Mouse (Mus musculus): ENCODE data around the gene Zscan2. TPM values are rescaled to one million over a fixed set of nuclear protein-coding genes. Genes with fewer than 3 reads are reported as not detected.

The Zscan2 gene
- polyA plus RNA-seq, 1 experiment from 2014 or later = 0.26 TPM

DNA sequence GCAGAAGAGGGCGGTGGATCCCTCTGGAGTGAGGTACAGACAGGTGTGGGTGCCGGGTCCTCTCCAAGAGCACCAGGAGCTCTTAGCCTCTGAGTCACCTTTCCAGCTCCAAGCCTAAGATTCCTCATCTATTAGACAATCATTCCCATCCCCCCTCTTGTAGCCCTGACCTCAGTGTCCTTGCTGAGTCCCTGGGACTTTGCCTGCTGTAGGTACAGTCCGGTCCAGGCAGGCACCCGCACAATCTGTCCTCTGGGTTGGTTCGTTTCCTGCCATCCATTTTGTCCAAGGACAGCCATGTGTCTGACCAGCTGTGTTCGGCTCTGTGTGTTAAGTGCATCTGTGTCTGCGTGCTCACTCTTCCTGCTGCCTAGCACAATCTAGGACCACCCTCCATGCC lies 27.9 kb downstream of the Zscan2 start:
- Histone ChIP-seq H3K9ac (no peak overlapping the region), H3K27me3 (no peaks in the 10 kb centered on the region), H3K4me3 (replicated peaks) (no peak overlapping the region), H3K27ac (replicated peaks) (no peak overlapping the region), H3K4me2 (no peak overlapping the region), H3K4me1 (replicated peaks) (peaks cover 12% of the 10 kb centered on the region), H3K36me3 (replicated peaks) (peaks cover 29% of the 10 kb centered on the region), H3K9me3 (replicated peaks) (no peaks in the 10 kb centered on the region)
- WGBS (ENCODE audit: insufficient replicate concordance) = 77% methylated on average over 7 of the region's 7 CpGs
- ATAC-seq (ENCODE audit: insufficient read depth) = no peak

DNA sequence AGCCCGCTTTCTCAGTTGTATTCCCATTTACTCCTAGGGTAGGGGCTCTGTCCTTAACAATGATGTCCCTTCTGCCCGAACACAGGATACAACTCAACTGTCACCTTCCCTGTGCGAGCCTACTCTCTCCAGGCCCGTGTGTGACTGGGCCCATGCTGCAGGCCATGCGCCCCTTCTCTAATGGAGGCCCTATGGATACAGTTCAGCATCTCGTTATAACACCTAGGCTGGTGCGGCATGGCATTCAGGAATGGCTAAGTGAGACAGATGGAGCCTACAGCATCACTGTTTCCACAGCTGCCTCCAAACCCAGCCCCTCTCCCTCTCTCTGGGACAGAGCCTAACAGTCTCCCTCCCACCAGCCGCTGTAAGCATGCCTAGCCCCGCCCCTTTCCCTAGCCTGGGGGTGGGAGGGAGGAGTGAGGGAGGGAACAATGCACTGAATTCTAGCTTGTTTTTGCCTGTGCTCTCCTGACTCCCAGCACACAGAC lies 28.3 kb downstream of the Zscan2 start:
- H3K27me3 ChIP-seq = no peaks in the 10 kb centered on the region
- no peak for ATAC-seq (ENCODE audit: insufficient read depth)
- no peak overlapping the region for H3K27ac ChIP-seq (replicated peaks)
- H3K4me2 ChIP-seq = no peak overlapping the region
- H3K9ac ChIP-seq = no peak overlapping the region
- WGBS (ENCODE audit: insufficient replicate concordance) = 55% methylated on average over 9 of the region's 9 CpGs
- no peak overlapping the region for H3K4me3 ChIP-seq (replicated peaks)
- peaks cover 33% of the 10 kb centered on the region for H3K36me3 ChIP-seq (replicated peaks)
- H3K4me1 ChIP-seq (replicated peaks) = peaks cover 9% of the 10 kb centered on the region
- H3K9me3 ChIP-seq (replicated peaks) = no peaks in the 10 kb centered on the region

DNA sequence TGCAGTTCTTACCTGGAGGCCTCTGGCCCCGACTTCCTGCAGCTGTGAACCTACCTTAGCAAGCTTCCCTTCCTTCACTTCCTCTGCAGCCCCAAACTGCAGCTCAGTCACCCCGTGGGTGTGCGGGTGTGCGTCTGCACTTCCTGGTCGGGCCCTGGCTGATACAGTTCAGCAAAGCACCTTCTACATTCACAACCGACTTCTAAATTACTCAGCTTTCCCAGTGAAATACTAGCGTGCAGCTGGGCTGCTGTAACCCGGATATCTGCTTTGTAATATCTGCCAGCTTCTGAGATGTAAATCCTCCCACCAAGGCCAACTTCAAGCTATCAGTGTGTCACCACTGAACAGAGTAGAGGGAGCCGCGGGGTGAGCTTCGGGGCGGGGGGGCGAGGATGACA lies 29.1 kb downstream of the Zscan2 start:
- Histone ChIP-seq H3K9ac (no peak overlapping the region), H3K27ac (replicated peaks) (peak overlapping the region; percentile 7)
- no peak for ATAC-seq (ENCODE audit: insufficient read depth)

DNA sequence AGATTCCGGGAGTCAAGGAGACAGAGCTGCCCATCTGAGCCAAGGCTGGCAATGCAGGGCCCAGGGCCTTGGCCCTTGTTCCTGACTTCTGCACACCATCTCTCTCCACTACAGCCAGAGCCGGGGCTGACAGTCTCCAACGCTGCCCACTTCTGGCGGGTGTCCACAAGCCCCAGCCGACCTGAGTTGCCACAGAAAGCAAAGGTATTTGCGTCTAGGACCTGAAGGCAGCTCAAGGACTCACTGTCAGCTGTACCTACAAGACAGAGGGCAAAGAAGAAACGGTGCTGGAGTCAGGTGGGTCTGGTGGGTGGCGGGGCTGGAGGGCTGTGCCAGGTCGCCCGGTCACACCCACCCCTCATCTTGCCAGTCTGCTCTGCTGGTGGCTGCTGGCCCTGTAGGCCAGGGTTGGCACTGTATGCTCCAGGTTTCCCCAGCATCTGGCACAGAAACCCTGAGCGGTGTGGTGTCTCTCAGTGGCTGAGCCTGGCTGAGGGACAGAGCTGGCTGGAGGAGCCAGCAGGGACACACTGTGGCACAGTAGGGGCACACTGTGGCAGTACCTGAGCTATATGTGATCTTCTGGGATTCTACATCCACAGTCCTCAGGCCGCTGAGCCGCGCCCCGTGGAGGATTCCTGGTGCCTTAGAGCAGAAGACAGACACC lies 32.5 kb downstream of the Zscan2 start:
- peaks cover 64% of the 10 kb centered on the region for H3K36me3 ChIP-seq (replicated peaks)
- H3K4me1 ChIP-seq (replicated peaks) = peaks cover 9% of the 10 kb centered on the region
- 79% methylated on average over 15 of the region's 15 CpGs for WGBS (ENCODE audit: insufficient replicate concordance)
- no peak overlapping the region for H3K9ac ChIP-seq
- no peaks in the 10 kb centered on the region for H3K27me3 ChIP-seq
- ATAC-seq (ENCODE audit: insufficient read depth) = no peak
- H3K27ac ChIP-seq (replicated peaks) = no peak overlapping the region
- H3K4me3 ChIP-seq (replicated peaks) = no peak overlapping the region
- H3K9me3 ChIP-seq (replicated peaks) = no peaks in the 10 kb centered on the region
- H3K4me2 ChIP-seq = no peak overlapping the region

More for the DNA sequence above, 29.1 kb downstream of the Zscan2 start:
- H3K9me3 ChIP-seq (replicated peaks) = no peaks in the 10 kb centered on the region
- no peak overlapping the region for H3K4me2 ChIP-seq
- H3K4me1 ChIP-seq (replicated peaks) = peaks cover 9% of the 10 kb centered on the region
- no peak overlapping the region for H3K4me3 ChIP-seq (replicated peaks)
- H3K36me3 ChIP-seq (replicated peaks) = peaks cover 41% of the 10 kb centered on the region
- WGBS (ENCODE audit: insufficient replicate concordance) = 40% methylated on average over 13 of the region's 13 CpGs
- H3K27me3 ChIP-seq = no peaks in the 10 kb centered on the region

DNA sequence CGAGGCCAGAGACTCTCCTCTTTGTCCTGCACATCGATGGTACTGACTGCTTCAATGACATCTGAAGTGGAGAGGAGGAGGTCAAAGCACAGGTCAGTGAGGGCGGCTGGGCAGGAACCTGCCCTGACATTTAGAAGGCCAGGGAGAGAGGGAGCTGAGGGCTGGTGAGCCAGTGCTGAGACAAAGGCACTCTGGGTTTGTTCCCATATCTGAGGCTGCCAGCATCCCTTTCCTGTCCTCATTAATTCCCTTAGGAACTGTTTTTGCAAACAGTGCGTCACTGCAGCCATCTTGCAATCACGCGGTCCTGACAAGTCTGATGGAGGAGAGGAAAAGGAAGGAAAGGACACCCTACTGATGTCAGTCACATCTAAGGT lies 33.0 kb downstream of the Zscan2 start:
- WGBS (ENCODE audit: insufficient replicate concordance) = 76% methylated on average over 6 of the region's 6 CpGs
- Histone ChIP-seq H3K4me2 (no peak overlapping the region), H3K27ac (replicated peaks) (no peak overlapping the region), H3K9ac (no peak overlapping the region), H3K27me3 (no peaks in the 10 kb centered on the region), H3K36me3 (replicated peaks) (peaks cover 69% of the 10 kb centered on the region), H3K4me3 (replicated peaks) (no peak overlapping the region), H3K9me3 (replicated peaks) (no peaks in the 10 kb centered on the region), H3K4me1 (replicated peaks) (peaks cover 9% of the 10 kb centered on the region)
- no peak for ATAC-seq (ENCODE audit: insufficient read depth)

DNA sequence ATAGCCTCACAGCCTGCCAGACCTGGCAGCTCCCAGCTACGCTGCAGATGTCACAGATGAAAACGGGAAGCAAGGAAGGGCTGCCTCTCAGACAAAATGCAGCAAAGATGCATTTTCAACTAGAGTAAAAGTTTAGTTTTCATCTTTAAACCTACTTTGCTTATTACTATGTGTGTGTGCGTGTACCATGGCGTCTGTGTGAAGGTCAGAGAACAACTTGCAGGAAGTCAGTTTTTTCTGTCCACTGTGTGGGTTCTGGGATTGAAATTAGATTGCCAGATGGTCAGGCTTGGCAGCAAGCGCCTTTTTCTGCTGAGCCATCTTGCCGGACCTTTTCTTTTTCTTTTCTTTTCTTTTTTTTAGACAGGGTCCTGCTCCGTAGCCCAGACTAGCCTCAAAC lies 33.5 kb downstream of the Zscan2 start:
- Histone ChIP-seq H3K9me3 (replicated peaks) (no peaks in the 10 kb centered on the region), H3K9ac (no peak overlapping the region), H3K4me2 (no peak overlapping the region), H3K4me1 (replicated peaks) (peaks cover 6% of the 10 kb centered on the region), H3K36me3 (replicated peaks) (peaks cover 73% of the 10 kb centered on the region), H3K27me3 (no peaks in the 10 kb centered on the region), H3K4me3 (replicated peaks) (no peak overlapping the region), H3K27ac (replicated peaks) (no peak overlapping the region)
- 70% methylated on average over 7 of the region's 7 CpGs for WGBS (ENCODE audit: insufficient replicate concordance)
- ATAC-seq (ENCODE audit: insufficient read depth) = no peak

DNA sequence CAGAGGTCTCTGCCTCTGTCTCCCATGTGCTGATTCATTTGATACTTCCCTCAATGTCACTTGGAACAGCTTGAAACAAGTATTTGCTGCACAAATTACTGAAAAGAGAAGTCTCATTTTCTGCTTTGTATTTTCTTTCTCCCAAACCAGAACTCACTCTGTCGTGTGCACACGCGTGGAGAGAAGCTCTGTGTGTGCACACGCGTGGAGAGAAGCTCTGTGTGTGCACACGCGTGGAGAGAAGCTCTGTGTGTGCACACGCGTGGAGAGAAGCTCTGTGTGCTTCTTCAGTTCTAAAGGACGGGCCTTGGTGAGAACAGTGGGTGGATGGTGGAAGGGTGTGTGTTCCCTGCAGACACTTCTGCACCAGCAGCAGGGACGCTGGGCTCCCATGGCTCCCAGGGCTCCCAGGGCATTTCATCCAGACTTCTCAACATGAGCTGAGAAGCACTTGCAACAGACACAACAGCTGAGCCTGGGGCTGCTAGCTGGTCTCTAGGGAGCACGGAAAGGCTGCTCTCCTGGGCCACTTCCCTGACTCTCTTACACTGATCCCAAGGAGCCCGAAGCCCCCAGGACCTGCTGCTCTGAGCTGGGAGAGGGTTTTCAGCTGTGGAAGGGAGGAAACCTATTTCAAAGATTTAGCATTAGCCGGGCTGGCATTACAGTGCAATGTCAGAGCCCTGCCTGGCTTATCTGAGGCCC lies 34.2 kb downstream of the Zscan2 start:
- WGBS (ENCODE audit: insufficient replicate concordance) = 85% methylated on average over 14 of the region's 14 CpGs
- Histone ChIP-seq H3K27me3 (no peaks in the 10 kb centered on the region), H3K9ac (no peak overlapping the region), H3K4me2 (no peak overlapping the region), H3K4me3 (replicated peaks) (no peak overlapping the region), H3K9me3 (replicated peaks) (no peaks in the 10 kb centered on the region), H3K36me3 (replicated peaks) (peaks cover 73% of the 10 kb centered on the region), H3K27ac (replicated peaks) (no peak overlapping the region), H3K4me1 (replicated peaks) (peaks cover 6% of the 10 kb centered on the region)
- ATAC-seq (ENCODE audit: insufficient read depth) = no peak

DNA sequence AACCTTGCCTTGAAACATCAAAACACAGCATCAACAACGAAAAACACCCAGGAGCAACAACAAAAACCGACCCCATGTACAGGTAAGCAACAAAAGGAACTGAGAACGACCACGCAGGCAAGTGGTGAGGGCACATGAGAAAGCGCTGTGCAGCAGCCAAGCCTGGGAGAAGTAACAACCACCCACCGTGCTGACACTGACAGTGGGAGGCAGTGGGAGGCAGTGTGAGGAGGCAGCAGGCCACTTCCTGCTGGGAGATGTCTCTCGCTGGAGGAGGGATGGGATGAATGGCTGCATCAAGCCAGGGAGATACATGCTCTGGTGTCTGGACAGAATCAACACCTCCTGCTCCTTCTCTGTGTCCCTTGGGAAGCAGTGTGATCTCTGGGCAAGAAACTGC lies 36.4 kb downstream of the Zscan2 start:
- Histone ChIP-seq H3K27ac (replicated peaks) (no peak overlapping the region), H3K9ac (no peak overlapping the region), H3K4me3 (replicated peaks) (no peak overlapping the region), H3K4me1 (replicated peaks) (peaks cover 25% of the 10 kb centered on the region), H3K9me3 (replicated peaks) (no peaks in the 10 kb centered on the region), H3K27me3 (no peaks in the 10 kb centered on the region), H3K4me2 (no peak overlapping the region), H3K36me3 (replicated peaks) (peaks cover 58% of the 10 kb centered on the region)
- 75% methylated on average over 7 of the region's 7 CpGs for WGBS (ENCODE audit: insufficient replicate concordance)
- no peak for ATAC-seq (ENCODE audit: insufficient read depth)

DNA sequence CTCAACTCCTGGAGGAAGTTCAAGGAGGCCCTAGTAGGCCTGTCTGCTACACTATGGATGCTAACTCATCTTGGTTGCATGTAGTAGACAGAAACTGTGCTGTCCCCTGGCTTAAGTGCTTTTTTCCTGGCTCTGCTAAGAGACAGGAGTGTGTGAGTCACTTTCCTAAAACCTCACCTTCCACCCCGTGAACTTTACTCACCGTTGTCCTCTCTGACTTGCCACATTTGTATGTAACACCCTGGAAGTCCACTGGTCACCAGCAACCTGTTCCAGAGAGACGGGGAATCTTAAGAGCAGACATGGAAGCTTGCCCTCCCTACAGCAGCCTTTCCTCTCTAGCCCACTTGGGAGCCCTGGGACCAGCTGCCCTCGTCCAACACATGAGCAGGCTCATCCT lies 37.0 kb downstream of the Zscan2 start:
- Histone ChIP-seq H3K36me3 (replicated peaks) (peaks cover 53% of the 10 kb centered on the region), H3K9ac (no peak overlapping the region), H3K4me1 (replicated peaks) (peaks cover 28% of the 10 kb centered on the region), H3K9me3 (replicated peaks) (no peaks in the 10 kb centered on the region), H3K4me2 (no peak overlapping the region), H3K27me3 (no peaks in the 10 kb centered on the region), H3K27ac (replicated peaks) (no peak overlapping the region), H3K4me3 (replicated peaks) (no peak overlapping the region)
- WGBS (ENCODE audit: insufficient replicate concordance) = 74% methylated on average over 4 of the region's 4 CpGs
- no peak for ATAC-seq (ENCODE audit: insufficient read depth)

DNA sequence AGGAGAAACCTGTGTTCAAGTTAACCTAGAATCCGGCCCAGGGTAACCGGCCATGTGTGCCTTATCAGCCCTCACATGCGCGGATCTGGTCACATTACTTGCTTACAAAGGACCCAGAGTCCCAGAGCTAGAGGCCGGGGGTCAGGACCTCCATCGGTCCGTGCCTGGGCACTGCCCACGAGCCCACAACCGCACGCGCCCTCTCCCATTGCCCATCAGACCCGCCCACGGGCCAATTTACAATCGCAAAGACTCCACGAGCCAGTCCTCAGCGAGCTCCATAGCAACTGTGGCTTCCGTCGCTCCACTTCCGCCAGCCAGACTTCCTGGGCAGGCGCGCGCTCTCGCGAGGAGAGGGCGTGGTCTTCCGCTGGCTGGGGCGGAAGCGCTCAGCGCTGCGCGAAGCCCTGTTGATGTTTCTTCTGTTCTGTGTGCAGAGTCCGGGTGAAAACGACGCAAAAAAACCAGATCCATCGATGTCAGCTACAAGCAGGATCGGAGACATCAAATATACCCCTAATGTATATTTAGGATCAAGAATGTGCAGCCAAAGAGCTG lies 40.3 kb downstream of the Zscan2 start, which contains the start of gene Wdr73:
Gene Wdr73, minus strand, starts transcription at position 326 of the 558 bp plus-strand sequence.
- peak within 1 kb of the TSS; percentile 74 for H3K9ac ChIP-seq
- peak within 1 kb of the TSS; percentile 88 for H3K27ac ChIP-seq (replicated peaks)
- H3K9me3 ChIP-seq (replicated peaks) = no peaks in the 10 kb centered on the region
- H3K4me1 ChIP-seq (replicated peaks) = peaks cover 44% of the 10 kb centered on the region
- WGBS (ENCODE audit: insufficient replicate concordance) = under 1% methylated on average over 36 of the region's 36 CpGs
- H3K4me3 ChIP-seq (replicated peaks) = peak within 1 kb of the TSS; percentile 88
- no peaks in the 10 kb centered on the region; the same call in 1 of the 2 replicates for H3K27me3 ChIP-seq
- peak; percentile 92 for ATAC-seq (ENCODE audit: insufficient read depth)
- peaks cover 28% of the 10 kb centered on the region for H3K36me3 ChIP-seq (replicated peaks)
- peak within 1 kb of the TSS; percentile 91 for H3K4me2 ChIP-seq

DNA sequence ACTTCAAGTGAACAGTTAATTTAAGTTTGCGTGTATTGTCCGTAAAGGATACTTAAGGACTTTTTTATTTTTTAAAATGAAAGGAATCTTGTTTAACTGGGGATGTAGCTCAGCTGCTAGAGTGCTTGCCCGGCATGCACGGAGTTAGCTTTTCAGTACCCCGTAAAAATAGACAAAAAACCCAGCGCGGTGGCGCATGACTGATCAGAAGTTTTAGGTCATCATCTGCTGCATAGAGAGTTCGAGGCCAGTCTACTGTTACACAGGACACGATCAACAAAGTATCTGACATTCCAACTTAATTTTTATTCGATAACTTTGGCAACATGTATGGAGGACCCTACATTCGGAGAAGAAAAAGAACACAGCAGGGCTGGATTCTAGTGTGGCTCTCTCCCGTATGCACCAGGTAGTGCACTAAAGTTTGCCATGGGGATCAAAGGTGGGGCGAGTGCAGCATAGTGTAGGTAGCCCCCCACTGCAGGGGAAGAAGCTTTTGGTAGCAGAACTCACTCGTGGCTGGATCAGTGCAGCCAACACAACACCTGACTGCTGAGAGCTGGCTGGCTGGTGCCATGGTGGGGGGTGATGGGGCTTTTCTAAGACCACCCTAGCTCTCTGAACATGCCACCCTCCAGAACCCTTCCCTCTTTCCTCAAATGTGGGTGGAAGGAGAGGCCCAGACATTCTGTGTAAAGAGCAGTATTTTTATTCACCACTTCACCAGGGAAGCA lies 41.0 kb downstream of the Zscan2 start:
- no peaks in the 10 kb centered on the region for H3K9me3 ChIP-seq (replicated peaks)
- peak overlapping the region; percentile 91 for H3K4me2 ChIP-seq
- peak overlapping the region; percentile 88 for H3K27ac ChIP-seq (replicated peaks)
- peak overlapping the region; percentile 88 for H3K4me3 ChIP-seq (replicated peaks)
- WGBS (ENCODE audit: insufficient replicate concordance) = 28% methylated on average over 15 of the region's 15 CpGs
- peaks cover 22% of the 10 kb centered on the region for H3K36me3 ChIP-seq (replicated peaks)
- peak overlapping the region; percentile 74 for H3K9ac ChIP-seq
- H3K27me3 ChIP-seq = no peaks in the 10 kb centered on the region; the same call in 1 of the 2 replicates
- no peak for ATAC-seq (ENCODE audit: insufficient read depth)
- H3K4me1 ChIP-seq (replicated peaks) = peaks cover 44% of the 10 kb centered on the region

Data from liver, embryonic 15.5 days (tissue).